Mouse (Mus musculus) hematopoietic stem cell, adult 5-6 weeks (primary cell): Measurements from ENCODE around the gene Syna. TPM values are rescaled to one million over a fixed set of nuclear protein-coding genes. Genes with fewer than 3 reads are reported as not detected.
A peak's percentile ranks its signal among the peaks of the same experiment; 100 is the strongest.

Experiments
- ATAC-seq, 2 experiments: fragments of 125-278 bp in 1 of 2; replicated peaks in 1 of 2; 2 replicates each; pipeline ENCODE4 v1.8.0; 2016 to 2017; ENCODE audit warnings: inconsistent platforms in 2 of 2, mild to moderate bottlenecking in 2 of 2, moderate number of reproducible peaks in 2 of 2, low read depth in 1 of 2, moderate TSS enrichment in 1 of 2; ENCODE audit not compliant: low FRiP score in 2 of 2, poor library complexity in 2 of 2, severe bottlenecking in 2 of 2, insufficient read depth in 1 of 2, low TSS enrichment in 1 of 2
- total RNA-seq: library from RNA; stranded (forward); fragments of 172-1452, 232-1000 nt; gene quantifications from 2 replicates; pipeline ENCODE4 v1.2.3, GENCODE M21; 2017

Gene Syna
- total RNA-seq, 1 experiment from 2014 or later, result not detected

DNA sequence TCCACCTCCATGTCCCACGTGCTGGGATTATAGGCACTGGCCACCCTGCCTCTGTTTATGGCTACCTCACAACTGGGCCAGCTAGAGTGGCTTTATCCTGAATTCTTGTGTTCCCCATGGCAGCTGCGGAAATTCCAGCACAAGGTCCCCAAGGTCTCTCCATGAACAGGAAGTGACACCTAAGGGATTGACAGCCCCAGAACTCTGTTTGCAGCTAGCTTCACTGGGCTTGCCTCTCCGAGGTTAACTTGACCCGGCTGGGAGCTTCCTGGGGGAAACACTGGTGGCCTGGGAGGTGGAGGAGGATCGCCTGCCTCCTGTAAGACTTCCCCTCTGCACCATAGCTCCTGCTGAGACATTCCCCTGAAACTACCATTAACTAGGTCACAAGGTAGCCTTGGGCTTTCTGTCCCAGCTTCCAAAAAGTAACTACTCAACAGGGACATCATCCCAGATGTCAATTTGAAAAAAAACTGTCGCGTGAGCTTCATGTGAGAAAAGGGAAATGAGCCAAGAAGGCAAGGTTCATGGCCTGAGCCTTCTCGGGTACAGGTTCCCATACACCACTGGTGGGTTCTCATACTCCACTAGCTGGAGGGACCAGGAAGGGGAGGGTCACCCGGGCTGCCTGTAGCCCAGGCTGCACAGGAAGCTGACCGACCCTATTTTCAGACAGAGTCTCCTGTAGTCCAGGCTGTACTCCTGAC is 12.7 kb upstream of the Syna start:
- ATAC-seq, result peak in 1 of 2 experiments; percentile 46; a peak in 1 of 4 replicates

DNA sequence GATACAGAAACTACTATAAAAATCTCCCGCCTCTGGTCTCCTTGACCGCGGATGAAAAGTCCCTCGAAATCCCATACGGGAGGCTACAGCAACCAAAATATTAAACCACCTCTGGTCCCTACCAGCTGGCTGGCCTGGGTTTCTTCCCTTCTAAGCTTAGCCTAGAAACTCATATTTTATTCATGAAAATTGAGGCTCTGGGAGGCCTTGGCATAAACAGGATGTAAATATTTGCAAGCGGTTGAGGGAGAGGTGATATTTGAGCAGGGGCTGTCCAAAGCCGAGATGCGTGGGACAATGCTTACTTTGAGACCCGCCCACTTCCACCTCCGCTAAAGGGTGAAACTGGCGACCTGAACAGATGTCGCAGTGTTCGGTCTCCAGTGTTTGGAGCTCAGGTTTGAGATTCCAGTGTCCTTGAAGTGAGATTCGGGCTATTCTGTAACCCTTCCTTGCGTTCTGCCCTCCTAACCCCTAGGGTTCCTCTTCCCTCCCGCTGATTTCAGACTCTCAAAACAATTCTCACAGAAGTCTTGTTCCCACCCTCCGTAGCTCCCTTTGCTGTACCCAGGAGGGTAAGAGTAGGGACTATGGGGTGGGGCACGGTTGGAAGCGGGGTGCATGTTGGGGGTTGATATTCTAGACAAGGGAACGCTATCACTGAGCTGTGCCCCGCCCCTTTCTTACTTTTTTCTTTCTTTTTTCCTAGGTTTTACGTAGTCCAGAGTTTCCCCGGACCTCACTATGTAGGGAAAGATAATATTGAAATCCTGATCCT is 11.9 kb upstream of the Syna start:
- peak; percentile 55 to 62; a peak in 3 of 4 replicates for ATAC-seq

GRCm38 (mm10) chr5:134568964-134569491 is 9.1 kb upstream of the Syna start:
- ATAC-seq, result peak in 1 of 2 experiments; percentile 21; a peak in 1 of 4 replicates

- ATAC-seq, result no peak
These were observed 8.1 kb upstream of the Syna start for GRCm38 (mm10) chr5:134568030-134568429.

- ATAC-seq, result no peak
These were observed 7.5 kb upstream of the Syna start for GRCm38 (mm10) chr5:134567445-134567844.

DNA sequence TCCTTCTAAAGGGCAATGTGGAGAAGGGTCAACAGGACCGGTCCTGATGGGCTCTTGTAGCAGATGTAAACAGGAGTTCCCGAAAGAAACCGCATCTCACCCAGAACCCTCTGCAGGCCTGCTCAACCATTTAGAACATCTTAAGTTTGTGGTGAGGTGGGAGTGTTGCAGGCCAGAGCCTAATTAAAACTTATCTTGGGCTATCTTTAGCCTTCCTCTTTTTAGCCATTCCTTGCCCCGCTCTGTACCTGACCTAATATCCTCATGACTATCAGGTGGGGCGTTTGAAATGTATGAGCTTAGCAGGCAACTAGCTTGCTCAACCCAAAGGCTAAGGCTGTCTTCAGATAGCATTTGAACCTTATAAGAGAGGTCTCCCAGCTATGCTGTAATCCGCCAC is 5.7 kb upstream of the Syna start:
- ATAC-seq, result no peak

DNA sequence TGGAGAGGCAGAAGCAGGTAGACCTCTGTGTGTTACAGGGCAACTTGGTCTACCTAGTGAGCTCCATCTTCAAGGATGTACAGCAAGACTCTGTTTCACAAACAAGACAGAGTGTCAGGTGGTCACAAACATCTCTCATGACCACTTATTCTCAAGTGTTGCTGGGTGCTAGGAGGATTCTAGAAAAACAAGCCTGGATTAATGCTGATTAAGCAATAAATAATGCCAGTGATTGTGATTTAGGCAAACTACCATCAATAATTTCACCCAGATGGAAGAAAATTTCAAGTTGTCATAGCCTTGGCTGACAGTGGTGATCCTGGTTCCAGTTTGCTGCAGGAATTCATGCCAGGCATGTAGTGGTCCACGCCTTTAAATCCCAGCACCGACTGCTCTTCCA is 4.3 kb upstream of the Syna start:
- no peak for ATAC-seq

DNA sequence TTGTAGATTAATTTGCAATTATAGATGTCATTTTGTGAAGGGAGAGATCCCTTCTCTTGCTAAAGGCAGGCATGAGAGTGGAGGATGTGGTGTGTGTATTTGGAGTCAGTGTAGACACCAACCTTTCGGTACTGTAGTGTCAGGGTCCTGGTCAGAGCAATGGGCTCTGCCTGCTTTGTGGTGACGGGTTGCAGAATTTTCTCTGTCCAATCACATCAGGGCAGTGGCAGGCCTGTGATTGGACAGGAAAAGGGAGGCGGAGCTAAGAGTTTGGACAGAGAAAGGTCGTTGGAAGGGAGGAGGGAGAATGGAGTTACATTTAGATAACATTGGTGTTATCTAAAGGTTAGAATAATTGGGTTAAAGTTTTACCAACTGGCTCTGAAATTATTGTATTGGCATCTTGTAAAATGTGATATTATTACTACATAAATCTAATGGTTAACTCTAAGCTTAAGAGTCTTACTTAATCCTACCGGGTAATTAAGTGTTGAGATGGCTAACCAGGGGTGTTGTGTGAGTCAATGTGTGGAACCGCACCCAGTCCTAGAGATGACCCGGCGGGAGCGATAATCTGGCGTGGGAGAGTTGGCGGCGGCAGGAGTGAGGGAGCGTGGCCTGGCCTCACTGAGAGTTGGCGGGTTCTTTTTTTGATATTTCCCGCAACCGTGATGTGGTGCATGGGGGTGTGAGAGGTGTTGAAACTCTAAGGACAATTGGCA is 640 bp upstream of the Syna start:
- ATAC-seq, result no peak

GRCm38 (mm10) chr5:134555463-134556164 is 4.4 kb downstream of the Syna start:
- peak; percentile 20 to 25; a peak in 1 of 4 replicates for ATAC-seq

DNA sequence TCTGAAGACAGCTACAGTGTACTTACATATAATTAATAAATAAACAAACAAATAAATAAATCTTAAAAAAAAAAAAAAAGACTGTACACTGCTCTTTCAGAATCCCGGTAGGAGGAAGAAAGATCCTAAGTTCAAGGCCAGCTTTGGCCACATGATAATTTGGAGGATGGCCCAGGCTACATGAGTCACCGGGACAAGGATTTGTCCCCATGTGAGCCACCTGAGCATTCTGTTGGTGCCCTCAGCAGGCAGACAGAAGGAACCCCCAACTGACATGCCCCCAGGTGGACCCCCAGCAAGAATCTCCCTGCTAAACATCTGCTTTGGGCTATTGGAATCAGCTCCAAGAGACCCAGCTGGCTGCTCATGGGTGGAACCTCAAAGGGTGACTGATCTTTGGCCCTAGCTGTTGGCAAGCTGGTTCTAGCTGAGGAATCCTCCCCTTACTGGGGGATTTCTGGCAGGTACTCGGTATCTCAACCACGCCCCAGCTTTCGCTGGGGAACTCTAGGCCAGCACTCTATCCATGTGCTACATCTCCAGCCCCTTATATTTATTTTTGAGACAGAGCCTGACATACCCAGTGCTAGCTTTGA is 5.9 kb downstream of the Syna start:
- no peak for ATAC-seq

- peak; percentile 80 to 91 for ATAC-seq
These were observed 7.6 kb downstream of the Syna start, which contains the start of gene Clip2 for GRCm38 (mm10) chr5:134552110-134552972. Gene Clip2 (minus strand): TSS chr5:134552434.

- ATAC-seq, result peak; percentile 18 to 25; a peak in 1 of 4 replicates
These were observed 8.5 kb downstream of the Syna start for GRCm38 (mm10) chr5:134551233-134552109.

- 0 out of 4 replicates have a peak, but pooled peaks of 1 of the 2 experiments have one; percentile 10 for ATAC-seq
These were observed 9.1 kb downstream of the Syna start for GRCm38 (mm10) chr5:134550836-134551232.

DNA sequence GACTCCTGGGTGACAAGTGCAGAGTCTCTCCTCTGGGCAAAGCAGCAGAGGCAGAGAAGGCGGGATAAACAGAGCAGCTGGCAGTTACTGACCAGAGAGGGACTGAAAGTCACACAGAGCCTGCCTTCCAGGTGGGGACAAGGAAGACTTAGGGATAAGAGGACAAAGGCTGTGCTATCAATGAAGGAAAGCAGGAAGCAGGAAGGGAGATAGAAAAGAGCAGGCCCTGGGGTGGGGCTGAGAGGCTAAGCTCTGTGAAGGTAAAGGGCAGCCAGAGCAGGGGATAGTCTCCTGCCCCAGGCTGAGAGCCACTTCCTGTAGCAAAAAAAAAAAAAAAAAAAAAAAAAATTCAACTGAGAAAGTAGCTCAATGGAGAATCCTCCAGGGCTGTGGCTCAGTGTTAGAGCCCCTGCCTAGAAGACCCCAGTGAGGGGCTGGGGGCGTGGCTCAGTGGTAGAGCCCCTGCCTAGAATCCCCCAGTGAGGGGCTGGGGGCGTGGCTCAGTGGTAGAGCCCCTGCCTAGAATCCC is 10.3 kb downstream of the Syna start:
- no peak for ATAC-seq

- ATAC-seq, result no peak
These were observed 11.7 kb downstream of the Syna start for GRCm38 (mm10) chr5:134548306-134548705.
